In the genomic region with DNA sequence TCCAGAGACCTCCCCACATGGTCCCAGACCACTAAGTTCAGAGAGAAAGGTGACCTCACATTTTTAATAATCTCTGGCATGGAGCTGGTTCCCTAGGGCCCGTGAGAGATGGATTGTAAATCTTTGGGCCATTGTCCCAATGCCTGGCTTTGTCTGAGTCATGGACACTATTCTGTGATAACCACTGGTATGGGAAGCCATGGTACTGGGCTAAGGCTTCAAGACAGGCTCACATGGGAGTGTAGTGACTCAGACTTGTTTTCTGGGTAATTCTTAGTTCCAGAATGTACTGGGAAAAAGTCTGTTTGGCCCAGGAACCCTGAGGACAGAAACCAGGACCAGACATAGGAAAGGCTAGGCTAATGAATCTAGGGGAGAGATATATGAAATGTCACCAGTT, we compare ENCODE assay signal across 35 mouse cellular contexts. TPM values are rescaled to one million over a fixed set of nuclear protein-coding genes. Genes with fewer than 3 reads are reported as not detected.
"Had no signal": no experiment of that assay in that cellular context is flagged by ENCODE, and none has a peak within 500 bp of the region (broad histone marks: within the 10 kb centered on the region; RNA-seq: fewer than 3 reads in every experiment).

No protein-coding gene starts in this region.

- ATAC-seq: hindbrain, postnatal 0 days; intestine, postnatal 0 days; liver, postnatal 0 days had no signal

- H3K4me3 ChIP-seq: heart, embryonic 10.5 days; heart, embryonic 12.5 days; hindbrain, embryonic 13.5 days; hindbrain, embryonic 15.5 days; layer of hippocampus, adult 2 months; left cerebral cortex, adult 2 months; limb, embryonic 10.5 days; limb, embryonic 12.5 days; liver, embryonic 13.5 days; liver, embryonic 15.5 days had no signal

- H3K9me3 ChIP-seq: heart, embryonic 10.5 days; hindbrain, embryonic 15.5 days; limb, embryonic 10.5 days; limb, embryonic 12.5 days; liver, embryonic 13.5 days; liver, embryonic 15.5 days had no signal

- H3K27me3 ChIP-seq: heart, embryonic 12.5 days; hindbrain, embryonic 15.5 days had no signal

- H3K4me2 ChIP-seq: heart, embryonic 12.5 days; hindbrain, embryonic 13.5 days; hindbrain, embryonic 15.5 days; limb, embryonic 12.5 days; liver, embryonic 11.5 days; liver, embryonic 13.5 days; liver, embryonic 15.5 days had no signal

- DNase-seq: gastrocnemius, postnatal 14 days; gastrocnemius, postnatal 36 days; heart, adult 11 months; heart, postnatal 14 days; heart, postnatal 36 days; kidney, adult 18-20 months; kidney, adult 8-10 months; kidney, postnatal 10 days; kidney, postnatal 25 days; kidney, postnatal 4 days; liver; liver, embryonic 13.5 days; liver, postnatal 0 days had no signal

- H3K27ac ChIP-seq: hindbrain, embryonic 13.5 days; hindbrain, embryonic 15.5 days; hindbrain, postnatal 0 days; layer of hippocampus, adult 2 months; left cerebral cortex, adult 2 months; limb, embryonic 10.5 days; limb, embryonic 12.5 days; liver, embryonic 13.5 days; liver, embryonic 15.5 days had no signal

- H3K9ac ChIP-seq: heart, embryonic 12.5 days; hindbrain, embryonic 13.5 days; hindbrain, embryonic 15.5 days; limb, embryonic 12.5 days; liver, embryonic 13.5 days; liver, embryonic 15.5 days; liver, postnatal 0 days had no signal

- H3K36me3 ChIP-seq: hindbrain, embryonic 13.5 days; hindbrain, embryonic 15.5 days; limb, embryonic 10.5 days; limb, embryonic 12.5 days; liver, embryonic 15.5 days had no signal

RNA-seq across cellular contexts. Expression of gene Nkx2-5, which starts 37.9 kb away (rescaled TPM):
- total RNA-seq: gastrocnemius, adult 8-10 months; gastrocnemius, postnatal 14 days; gastrocnemius, postnatal 36 days; hematopoietic stem cell, adult 5-6 weeks; hindbrain, postnatal 0 days; layer of hippocampus, adult 2 months; layer of hippocampus, postnatal 10 days; layer of hippocampus, postnatal 25 days; left cerebral cortex, adult 2 months; left cerebral cortex, postnatal 14 days; left cerebral cortex, postnatal 36 days had no signal
- polyA plus RNA-seq: gonadal fat pad, adult 2 months; hindbrain, embryonic 11.5 days; hindbrain, postnatal 0 days; kidney, embryonic 14.5 days; kidney, embryonic 16.5 days; limb, embryonic 12.5 days; liver, embryonic 13.5 days; liver, postnatal 0 days had no signal
